Mouse (Mus musculus): ENCODE data around the gene Ptprcap. TPM values are rescaled to one million over a fixed set of nuclear protein-coding genes. Genes with fewer than 3 reads are reported as not detected.

The Ptprcap gene
- polyA plus RNA-seq, 1 experiment from 2014 or later = 0.53 TPM

DNA sequence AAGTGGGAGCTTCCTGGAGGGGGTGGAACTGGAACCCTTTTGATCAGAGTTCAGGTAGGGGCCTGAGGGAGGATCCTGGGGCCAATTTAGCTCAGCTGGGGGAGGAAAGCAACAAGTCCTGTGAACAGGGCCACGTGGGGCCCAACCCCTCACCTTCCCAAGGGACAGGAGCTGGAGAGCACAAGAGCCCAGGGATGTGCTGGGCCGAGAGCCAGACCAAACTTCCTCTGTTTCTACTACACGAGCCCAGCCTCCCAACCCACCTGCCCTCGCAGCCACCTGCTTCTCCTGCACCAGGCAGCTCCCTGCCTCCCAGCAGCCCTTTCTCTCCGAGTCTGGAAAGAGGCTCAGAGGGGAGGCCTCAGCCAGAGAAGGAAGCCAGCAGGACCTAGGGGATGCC lies 43.1 kb downstream of the Ptprcap start:
- WGBS (ENCODE audit: missing documents) = 32% methylated on average over 5 of the region's 5 CpGs
- H3K79me2 ChIP-seq (ENCODE audit: inconsistent target) = peaks cover 60% of the 10 kb centered on the region
- no peak overlapping the region for H3K27ac ChIP-seq
- no peak overlapping the region for H3K4me3 ChIP-seq (ENCODE audit: inconsistent target)
- peaks cover 47% of the 10 kb centered on the region for H3K36me3 ChIP-seq (ENCODE audit: inconsistent target)

DNA sequence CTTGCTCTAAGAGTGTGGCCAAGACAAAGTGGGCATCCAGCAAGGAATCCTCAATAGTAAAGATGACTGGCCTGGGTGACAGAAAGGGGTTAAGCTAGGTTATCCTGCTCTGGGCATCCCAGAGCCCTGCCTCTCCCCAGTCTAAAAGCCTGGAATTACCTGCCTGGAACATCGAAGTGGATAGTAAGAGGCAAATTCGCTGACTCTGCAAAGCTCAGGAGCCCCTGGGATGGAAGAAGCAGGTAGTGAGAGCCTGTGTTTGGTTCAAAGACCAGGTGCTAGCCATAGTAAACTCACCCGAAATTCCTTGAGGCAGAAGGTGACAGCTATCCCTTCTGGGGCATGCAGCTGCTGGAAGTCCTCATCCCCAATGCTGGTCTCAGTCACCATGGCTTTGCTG lies 43.8 kb downstream of the Ptprcap start:
- H3K79me2 ChIP-seq (ENCODE audit: inconsistent target) = peaks cover 60% of the 10 kb centered on the region
- peaks cover 47% of the 10 kb centered on the region for H3K36me3 ChIP-seq (ENCODE audit: inconsistent target)
- no peak overlapping the region for H3K4me3 ChIP-seq (ENCODE audit: inconsistent target)
- no peak overlapping the region for H3K27ac ChIP-seq
- WGBS (ENCODE audit: missing documents) = 93% methylated on average over 3 of the region's 3 CpGs

DNA sequence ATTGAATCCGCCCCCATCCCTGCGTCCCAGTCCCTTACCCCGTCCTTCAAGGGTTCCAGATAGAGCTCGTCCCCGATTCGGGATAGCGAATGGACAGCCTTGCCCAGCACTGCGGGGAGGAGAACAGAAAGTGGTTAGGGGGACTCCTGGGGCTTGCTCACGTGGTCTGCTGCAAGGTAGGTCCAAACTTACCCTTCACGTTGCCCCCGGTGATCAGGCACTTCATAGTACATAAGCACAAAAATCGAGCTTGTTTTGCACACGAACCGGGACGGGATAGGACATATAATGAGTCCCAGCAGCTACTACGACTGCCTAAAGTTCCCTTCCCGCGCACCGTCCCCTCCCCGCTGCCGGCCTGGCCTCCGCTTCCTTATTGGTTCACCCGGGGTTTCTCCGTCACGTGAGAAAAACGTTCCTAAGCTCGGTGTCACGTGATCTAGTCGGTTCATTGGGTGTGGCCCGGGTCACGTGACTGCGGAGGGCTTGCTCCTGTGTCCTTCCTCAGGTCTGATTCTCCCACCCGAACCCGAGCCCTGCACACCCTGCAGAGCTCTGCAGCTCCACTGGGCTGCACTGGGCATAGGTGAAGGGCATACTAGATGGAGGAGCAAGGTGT lies 48.0 kb downstream of the Ptprcap start, which contains the start of gene Rad9a:
TSS of gene Rad9a (minus strand) at position 372 of the 619 bp plus-strand sequence.
- WGBS (ENCODE audit: missing documents) = 0% methylated on average over 33 of the region's 34 CpGs
- Histone ChIP-seq H3K79me2 (ENCODE audit: inconsistent target) (peaks cover 27% of the 10 kb centered on the region), H3K36me3 (ENCODE audit: inconsistent target) (peaks cover 16% of the 10 kb centered on the region), H3K27ac (peak within 1 kb of the TSS; percentile 82), H3K4me3 (ENCODE audit: inconsistent target) (peak within 1 kb of the TSS; percentile 91)

DNA sequence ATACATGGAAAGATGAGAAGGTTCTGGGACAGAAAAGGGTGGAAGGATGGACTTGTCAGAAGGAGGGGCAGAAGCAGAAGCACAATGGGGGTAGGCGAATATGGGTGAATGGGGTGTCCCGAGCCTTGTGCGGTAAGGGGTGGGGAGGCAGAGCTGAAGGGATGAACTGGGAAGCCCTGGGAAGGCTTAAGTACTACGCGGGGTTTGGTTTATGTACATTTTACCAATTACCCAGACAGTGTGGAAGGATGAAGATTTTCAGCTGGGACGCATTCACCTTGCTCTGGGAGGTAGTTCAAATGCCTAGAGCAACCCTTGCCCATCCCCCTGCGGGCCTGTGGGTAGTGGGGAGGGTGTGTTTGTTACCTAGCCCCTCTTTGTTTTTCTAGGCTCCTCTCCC lies 48.7 kb downstream of the Ptprcap start:
- peak overlapping the region; percentile 82 for H3K27ac ChIP-seq
- peaks cover 22% of the 10 kb centered on the region for H3K79me2 ChIP-seq (ENCODE audit: inconsistent target)
- 0 out of 2 replicates have a peak, but pooled peaks cover 11% of the 10 kb centered on the region for H3K36me3 ChIP-seq (ENCODE audit: inconsistent target)
- 62% methylated on average over 7 of the region's 7 CpGs for WGBS (ENCODE audit: missing documents)
- peak overlapping the region; percentile 91 for H3K4me3 ChIP-seq (ENCODE audit: inconsistent target)

DNA sequence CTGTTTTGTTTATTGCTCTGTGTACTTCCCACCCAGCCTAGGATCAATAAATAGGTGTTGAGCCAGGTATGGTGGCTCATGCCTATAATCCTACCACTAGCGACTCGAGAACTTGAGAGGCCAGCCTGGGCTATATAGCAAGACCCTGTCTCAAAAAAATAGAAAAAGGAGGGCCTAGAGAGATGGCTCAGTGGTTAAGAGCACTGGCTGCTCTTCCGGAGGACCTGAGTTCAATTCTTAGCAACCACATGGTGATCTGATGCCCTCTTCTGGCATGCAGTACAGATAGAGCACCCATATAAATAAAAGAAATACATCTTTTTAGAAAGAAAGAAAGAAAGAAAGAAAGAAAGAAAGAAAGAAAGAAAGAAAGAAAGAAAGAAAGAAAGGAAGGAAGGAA lies 49.7 kb downstream of the Ptprcap start:
- H3K36me3 ChIP-seq (ENCODE audit: inconsistent target) = 0 out of 2 replicates have a peak, but pooled peaks cover 1% of the 10 kb centered on the region
- 24% methylated on average over 3 of the region's 3 CpGs for WGBS (ENCODE audit: missing documents)
- peaks cover 22% of the 10 kb centered on the region for H3K79me2 ChIP-seq (ENCODE audit: inconsistent target)
- no peak overlapping the region for H3K4me3 ChIP-seq (ENCODE audit: inconsistent target)
- peak overlapping the region; percentile 56 for H3K27ac ChIP-seq

DNA sequence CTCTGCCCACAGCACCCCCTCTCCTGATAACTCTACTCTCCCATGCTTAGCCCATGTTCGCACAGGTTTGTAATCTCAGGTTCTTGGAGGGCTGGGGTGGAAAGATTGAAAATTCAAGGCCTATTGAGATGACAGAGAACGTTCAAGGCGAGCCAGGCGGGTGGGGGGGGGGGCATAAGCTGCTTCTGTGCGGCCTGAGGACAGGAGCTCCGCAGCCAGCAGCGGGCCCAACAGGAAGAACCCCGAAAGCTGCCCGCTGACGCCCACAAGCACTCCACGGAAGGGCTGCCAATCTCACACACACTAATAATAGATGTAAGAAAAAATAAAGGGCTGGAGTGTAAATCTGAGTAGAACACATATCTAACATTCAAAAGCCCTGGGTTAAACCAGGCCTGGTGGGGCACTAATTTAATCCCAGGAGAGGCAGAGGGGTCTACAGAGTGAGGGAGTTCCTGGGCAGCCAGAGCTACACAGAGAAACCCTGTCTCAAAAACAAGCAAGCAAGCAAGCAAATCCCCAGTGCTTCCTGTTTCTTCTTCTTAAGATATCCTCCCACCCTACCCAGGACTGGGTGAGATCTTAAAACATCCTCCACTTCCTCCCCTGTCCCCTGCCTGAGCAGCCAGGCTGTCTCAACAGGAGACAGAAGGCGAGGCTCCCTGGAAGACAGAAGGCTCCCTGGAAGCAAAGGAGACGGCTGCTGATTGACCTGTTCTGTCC lies 50.4 kb downstream of the Ptprcap start:
- WGBS (ENCODE audit: missing documents) = 15% methylated on average over 8 of the region's 13 CpGs
- peak overlapping the region; percentile 56 for H3K27ac ChIP-seq
- H3K4me3 ChIP-seq (ENCODE audit: inconsistent target) = no peak overlapping the region
- peaks cover 22% of the 10 kb centered on the region for H3K79me2 ChIP-seq (ENCODE audit: inconsistent target)
- H3K36me3 ChIP-seq (ENCODE audit: inconsistent target) = no peaks in the 10 kb centered on the region

DNA sequence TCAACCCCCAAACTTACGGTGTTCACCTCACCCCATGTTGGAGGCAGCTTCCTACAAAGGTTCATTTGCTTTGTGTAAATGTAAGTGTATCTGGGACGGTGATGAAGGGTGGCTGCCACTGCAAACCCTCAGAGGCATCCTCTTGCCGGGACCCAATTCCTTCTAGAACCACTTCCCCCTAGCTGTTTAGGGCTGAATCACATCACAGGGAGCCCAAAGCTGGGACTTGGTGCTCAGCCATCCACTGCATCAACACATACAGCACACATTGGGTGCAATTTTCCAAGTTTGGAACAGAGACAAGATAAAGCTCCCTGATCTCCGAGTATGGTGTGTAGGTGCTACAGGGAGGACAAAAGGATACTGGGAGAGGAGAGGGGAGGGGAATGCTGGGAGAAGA lies 51.5 kb downstream of the Ptprcap start:
- WGBS (ENCODE audit: missing documents) = 63% methylated on average over 3 of the region's 4 CpGs
- Histone ChIP-seq H3K36me3 (ENCODE audit: inconsistent target) (no peaks in the 10 kb centered on the region), H3K4me3 (ENCODE audit: inconsistent target) (no peak overlapping the region), H3K79me2 (ENCODE audit: inconsistent target) (peaks cover 15% of the 10 kb centered on the region), H3K27ac (no peak overlapping the region)

Other genes with a start within 250 kb of the Ptprcap start
- gene Tcirg1, start 246.5 kb upstream of the Ptprcap start, polyA plus RNA-seq (2018) = 359 to 665 TPM (median 410 TPM) in 3 replicates
- 65.9 to 103 TPM (median 95.7 TPM) in 3 replicates for gene Ndufs8, start 240.8 kb upstream of the Ptprcap start, polyA plus RNA-seq (2018)
- 57.7 to 77.8 TPM (median 67.9 TPM) in 3 replicates for gene Aldh3b1, start 223.8 kb upstream of the Ptprcap start, polyA plus RNA-seq (2018)
- 421 to 814 TPM (median 651 TPM) in 3 replicates for gene Unc93b1, start 218.4 kb upstream of the Ptprcap start, polyA plus RNA-seq (2018)
- not detected in 3 replicates for gene Aldh3b3, start 195.0 kb upstream of the Ptprcap start, polyA plus RNA-seq (2018)
- gene Aldh3b2, start 181.3 kb upstream of the Ptprcap start, polyA plus RNA-seq (2018) = not detected in 3 replicates
- gene Acy3, start 167.0 kb upstream of the Ptprcap start, polyA plus RNA-seq (2018) = 0.47 to 0.60 TPM (median 0.47 TPM) in 3 replicates
- gene Tbx10, start 160.9 kb upstream of the Ptprcap start, polyA plus RNA-seq (2018) = not detected in 3 replicates
- 6.9 to 10.7 TPM (median 7.0 TPM) in 3 replicates for gene Nudt8, start 153.0 kb upstream of the Ptprcap start, polyA plus RNA-seq (2018)
- 0.07 to 0.19 TPM (median 0.13 TPM) in 3 replicates for gene Gm49405, start 153.0 kb upstream of the Ptprcap start, polyA plus RNA-seq (2018)
- 0.20 to 0.33 TPM in 2 of 3 replicates, not detected in the other for gene Doc2g, start 150.3 kb upstream of the Ptprcap start, polyA plus RNA-seq (2018)
- 35.8 to 43.3 TPM (median 39.0 TPM) in 3 replicates for gene Ndufv1, start 140.8 kb upstream of the Ptprcap start, polyA plus RNA-seq (2018)
- gene Gstp1, start 115.6 kb upstream of the Ptprcap start, polyA plus RNA-seq (2018) = 6.2 to 20.1 TPM (median 8.6 TPM) in 3 replicates
- not detected in 3 replicates for gene Gstp2, start 107.6 kb upstream of the Ptprcap start, polyA plus RNA-seq (2018)
- not detected in 3 replicates for gene Gstp3, start 94.0 kb upstream of the Ptprcap start, polyA plus RNA-seq (2018)
- not detected in 3 replicates for gene Cabp2, start 72.0 kb upstream of the Ptprcap start, polyA plus RNA-seq (2018)
- gene Cdk2ap2, start 56.4 kb upstream of the Ptprcap start, polyA plus RNA-seq (2018) = 16.7 to 37.3 TPM (median 23.1 TPM) in 3 replicates
- gene Pitpnm1, start 53.6 kb upstream of the Ptprcap start, polyA plus RNA-seq (2018) = 12.8 to 30.4 TPM (median 14.2 TPM) in 3 replicates
- 80.9 to 169 TPM (median 84.6 TPM) in 3 replicates for gene Aip, start 27.7 kb upstream of the Ptprcap start, polyA plus RNA-seq (2018)
- not detected in 3 replicates for gene Gpr152, start 13.8 kb upstream of the Ptprcap start, polyA plus RNA-seq (2018)
- not detected in 3 replicates for gene Cabp4, start 9.6 kb upstream of the Ptprcap start, polyA plus RNA-seq (2018)
- gene Coro1b, start 5.0 kb upstream of the Ptprcap start, polyA plus RNA-seq (2018) = 252 to 368 TPM (median 357 TPM) in 3 replicates
- gene Rps6kb2, start 9.8 kb downstream of the Ptprcap start, polyA plus RNA-seq (2018) = 13.6 to 29.6 TPM (median 18.4 TPM) in 3 replicates
- 0.62 to 1.00 TPM (median 0.77 TPM) in 3 replicates for gene Carns1, start 21.9 kb downstream of the Ptprcap start, polyA plus RNA-seq (2018)
- gene Tbc1d10c, start 37.7 kb downstream of the Ptprcap start, polyA plus RNA-seq (2018) = 0.25 to 0.60 TPM (median 0.41 TPM) in 3 replicates
- 375 to 413 TPM (median 395 TPM) in 3 replicates for gene Ppp1ca, start 38.5 kb downstream of the Ptprcap start, polyA plus RNA-seq (2018)
- gene Rad9a, start 48.1 kb downstream of the Ptprcap start, polyA plus RNA-seq (2018) = 16.0 to 22.9 TPM (median 16.7 TPM) in 3 replicates
- gene Clcf1, start 60.6 kb downstream of the Ptprcap start, polyA plus RNA-seq (2018) = 0.10 to 0.21 TPM (median 0.17 TPM) in 3 replicates
- not detected in 3 replicates for gene AC109138.7, start 60.8 kb downstream of the Ptprcap start, polyA plus RNA-seq (2018)
- 33.8 to 76.3 TPM (median 47.8 TPM) in 3 replicates for gene Pold4, start 78.3 kb downstream of the Ptprcap start, polyA plus RNA-seq (2018)
- gene Ssh3, start 115.6 kb downstream of the Ptprcap start, polyA plus RNA-seq (2018) = 32.6 to 83.1 TPM (median 36.6 TPM) in 3 replicates
- 3.2 to 8.1 TPM (median 5.6 TPM) in 3 replicates for gene Ankrd13d, start 129.5 kb downstream of the Ptprcap start, polyA plus RNA-seq (2018)
- gene Grk2, start 152.6 kb downstream of the Ptprcap start, polyA plus RNA-seq (2018) = 131 to 143 TPM (median 139 TPM) in 3 replicates
- 30.1 to 62.8 TPM (median 39.7 TPM) in 3 replicates for gene Kdm2a, start 244.7 kb downstream of the Ptprcap start, polyA plus RNA-seq (2018)

Data from macrophage (primary cell).